Mouse (Mus musculus): ENCODE measurements around the gene Fmo2.

Fmo2 gene

DNA sequence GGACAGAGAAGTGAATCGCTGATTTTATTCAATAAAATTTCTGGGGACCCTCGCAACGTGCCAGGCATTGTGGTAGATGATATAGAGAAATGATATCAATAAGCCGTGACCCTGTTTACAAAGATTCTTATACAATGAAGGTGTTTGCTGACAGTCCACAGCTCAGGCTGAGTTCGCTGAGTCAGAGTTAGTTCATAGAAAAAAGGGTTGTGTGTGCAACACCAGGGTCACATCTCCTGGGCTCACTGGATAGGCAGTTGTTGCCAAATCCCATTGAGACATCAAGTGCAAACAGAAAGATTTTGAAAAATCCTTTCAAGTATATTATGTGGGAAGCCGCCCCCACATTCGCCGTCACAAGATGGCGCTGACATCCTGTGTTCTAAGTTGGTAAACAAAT is 58.3 kb downstream of the Fmo2 start:
- DNase-seq = no peak

DNA sequence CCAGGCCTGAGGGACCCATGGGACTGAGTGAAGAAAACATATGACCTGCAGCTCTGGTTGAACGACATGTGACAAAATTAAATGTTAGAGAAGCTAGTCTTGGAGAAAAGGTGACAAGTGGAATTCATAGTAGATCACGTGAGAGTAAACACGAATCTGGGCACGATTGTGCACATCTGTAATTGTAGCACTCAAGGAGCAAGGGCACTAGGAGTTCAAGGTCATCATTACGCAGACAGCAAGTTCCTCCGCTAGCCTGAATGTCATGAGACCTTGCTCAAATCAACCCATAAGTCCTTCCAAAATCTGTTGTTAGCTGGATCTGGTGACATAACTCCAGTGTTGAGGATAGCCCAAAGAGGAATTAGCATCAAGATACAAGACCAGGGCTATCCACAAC is 59.5 kb downstream of the Fmo2 start:
- DNase-seq = no peak

DNA sequence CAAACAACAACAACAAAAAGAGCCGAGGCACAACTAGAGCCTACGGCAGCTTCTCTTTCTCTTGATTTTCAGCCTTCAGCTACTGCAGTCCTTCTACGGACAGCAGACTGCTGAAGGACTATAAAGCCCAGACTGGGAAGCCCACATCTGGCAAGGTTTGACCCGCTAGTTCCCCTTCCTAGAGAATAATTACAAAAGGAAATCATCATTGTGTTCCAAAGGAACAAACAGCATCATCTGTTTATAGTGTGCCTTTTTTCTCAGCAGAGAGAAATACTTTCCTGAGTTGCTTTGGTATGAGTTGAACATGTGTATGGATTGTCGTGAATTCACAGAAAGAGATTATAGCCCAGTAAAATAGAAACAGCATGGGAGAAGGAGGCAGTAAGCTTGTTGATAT is 64.2 kb downstream of the Fmo2 start:
- no peak for DNase-seq

DNA sequence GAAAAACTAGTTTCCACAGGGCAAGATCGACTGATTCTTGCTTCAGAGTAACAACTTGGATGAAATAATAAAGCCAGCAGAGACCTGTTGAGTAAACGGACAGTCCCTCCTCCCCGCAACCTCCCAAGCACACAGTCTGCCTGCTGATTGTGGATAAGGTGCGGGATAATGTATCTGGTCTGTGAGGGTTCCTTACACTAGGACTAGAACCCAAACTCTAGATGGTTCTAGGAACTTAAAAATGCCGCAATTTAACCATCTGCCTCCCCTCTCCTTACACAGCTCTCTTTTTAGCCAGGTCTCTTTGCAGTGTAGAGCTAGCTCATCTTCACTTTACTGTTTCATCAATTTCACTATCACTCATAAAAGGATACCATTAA is 66.0 kb downstream of the Fmo2 start:
- no peak for DNase-seq

DNA sequence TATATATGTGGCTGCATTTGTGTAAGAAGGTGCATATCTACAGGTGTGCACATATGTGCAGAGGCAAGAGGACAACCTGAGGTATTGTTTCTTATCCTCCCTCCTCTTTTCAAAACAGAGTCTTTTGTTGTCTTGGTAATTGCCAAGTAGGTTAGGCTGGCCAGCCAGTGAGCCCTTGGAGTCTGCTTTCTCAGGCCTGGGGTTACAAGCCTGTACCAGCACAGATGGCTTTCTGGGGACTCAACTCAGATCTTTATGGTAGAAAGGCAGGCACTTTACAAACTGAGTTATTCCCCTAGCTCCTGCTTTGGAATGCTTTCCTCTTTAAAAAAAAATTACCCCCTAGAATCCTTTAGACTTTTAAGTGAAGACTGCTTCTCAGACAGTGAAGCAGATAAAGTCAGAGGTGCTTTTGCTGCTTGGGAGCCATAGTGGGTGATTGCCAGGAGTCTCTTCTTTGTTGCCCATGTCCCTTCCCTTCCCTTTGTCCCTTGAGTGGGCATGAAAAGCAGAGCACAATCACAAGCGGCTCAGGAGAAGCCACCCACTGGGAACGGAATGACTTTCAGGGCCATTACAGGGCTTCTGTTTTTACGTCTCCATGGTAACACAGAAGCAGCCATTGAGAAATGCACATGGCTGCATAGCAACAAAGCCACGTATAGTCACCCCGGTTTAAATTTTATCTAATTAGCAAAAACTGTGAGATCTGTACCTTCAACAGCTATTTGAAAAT is 66.5 kb downstream of the Fmo2 start:
- no peak for DNase-seq
